Mouse (Mus musculus) kidney, postnatal 25 days (tissue): ENCODE measurements around the gene Sipa1.
A peak's percentile ranks its signal among the peaks of the same experiment; 100 is the strongest.

ENCODE experiments used
- DNase-seq, 2 experiments: peaks; one replicate each; pipeline ENCODE4 v3.0.0; 2021; ENCODE audit warnings: mixed read lengths in 2 of 2

Sipa1 gene

GRCm38 (mm10) chr19:5603664-5604063 is 59.8 kb downstream of the Sipa1 start:
- DNase-seq, result no peak

- peak; percentile 79 to 89 for DNase-seq
These were observed 61.6 kb downstream of the Sipa1 start, which contains the start of gene Rnaseh2c for GRCm38 (mm10) chr19:5601752-5602541. TSS of gene Rnaseh2c (plus strand) at chr19:5601873.
